Mouse (Mus musculus) embryonic facial prominence, embryonic 10.5 days (tissue): ENCODE data around the gene Serinc5. TPM values are rescaled to one million over a fixed set of nuclear protein-coding genes. Genes with fewer than 3 reads are reported as not detected.

Experiments
- DNase-seq: peaks from one replicate; pipeline ENCODE4 v3.0.0-alpha.2; 2017; ENCODE audit warnings: low spot score
- H3K27ac ChIP-seq: fragments of 300-500 bp; sonication (generic); replicated peaks from 2 replicates; pipeline ENCODE4 v1.5.1; 2016; ENCODE audit warnings: mild to moderate bottlenecking
- H3K27me3 ChIP-seq: fragments of 300-500 bp; sonication (generic); replicated peaks from 2 replicates; pipeline ENCODE4 v1.6.1; 2016; ENCODE audit warnings: low read depth, mild to moderate bottlenecking; ENCODE audit not compliant: poor library complexity, severe bottlenecking
- H3K36me3 ChIP-seq: fragments of 300-500 bp; sonication (generic); replicated peaks from 2 replicates; pipeline ENCODE4 v1.6.1; 2016; ENCODE audit warnings: mild to moderate bottlenecking, moderate library complexity
- H3K4me1 ChIP-seq: fragments of 300-500 bp; sonication (generic); 2 replicates; pipeline ENCODE4 v1.6.1; 2016
- H3K4me3 ChIP-seq: fragments of 300-500 bp; sonication (generic); 2 replicates; pipeline ENCODE4 v1.5.1; 2016; ENCODE audit warnings: mild to moderate bottlenecking, moderate library complexity
- H3K9me3 ChIP-seq: fragments of 300-500 bp; sonication (generic); 2 replicates; pipeline ENCODE4 v1.6.1; 2016; ENCODE audit warnings: mild to moderate bottlenecking
- WGBS: fragments of 180-500 bp; shearing (Covaris S2); methylation state at CpG from one replicate; pipeline ENCODE4 v1.1.7; 2016; 5-methylcytosine and 5-hydroxymethylcytosine counted together
- polyA plus RNA-seq: library from polyadenylated mRNA; unstranded; fragments of >200 nt; fragmentation: Nextera tagmentation; extraction: Ambion mirVana; gene quantifications from 2 replicates; pipeline ENCODE4 v1.2.1, GENCODE M21; 2016

The Serinc5 gene
- 11.6 TPM in 2 replicates for polyA plus RNA-seq

- H3K4me1 ChIP-seq, result peaks cover 25% of the 10 kb centered on the region
- under 1% methylated on average over 55 of the region's 55 CpGs for WGBS
- H3K36me3 ChIP-seq, result no peaks in the 10 kb centered on the region; the same call in 1 of the 2 replicates
- DNase-seq, result peak; percentile 99
- 0 out of 2 replicates have a peak, but pooled peaks cover 2% of the 10 kb centered on the region for H3K9me3 ChIP-seq
- H3K27me3 ChIP-seq, result peaks cover 13% of the 10 kb centered on the region
- H3K4me3 ChIP-seq, result peak within 1 kb of the TSS; percentile 78
- H3K27ac ChIP-seq, result peak within 1 kb of the TSS; percentile 91
Observed at GRCm38 (mm10) chr13:92610311-92611221, at the start of gene Serinc5. Serinc5 (plus strand) TSS chr13:92611091.

DNA sequence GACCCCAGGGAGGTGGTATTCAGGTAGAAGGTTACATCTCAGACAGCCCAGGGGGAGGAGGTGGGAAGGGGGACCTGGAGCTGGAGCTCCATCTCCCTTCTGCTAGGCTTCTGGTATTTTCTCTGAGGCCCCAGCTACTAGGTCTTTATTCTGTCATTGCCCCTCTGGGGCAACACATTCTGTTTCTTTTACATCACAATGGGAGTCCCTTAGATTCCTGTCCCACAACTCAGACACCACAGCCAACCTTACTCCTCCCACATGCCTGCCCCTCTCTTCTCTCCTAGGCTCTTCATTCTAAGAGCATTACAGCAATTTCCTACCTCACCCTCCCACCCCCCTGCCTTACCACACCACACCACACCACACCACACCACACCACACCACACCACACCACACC is 34.8 kb upstream of the Serinc5 start, which contains the start of gene Spz1:
Gene Spz1, minus strand, starts transcription at position 101 of the 400 bp plus-strand sequence.
- H3K27ac ChIP-seq, result no peak within 1 kb of the TSS
- no peaks in the 10 kb centered on the region for H3K27me3 ChIP-seq
- peaks cover 4% of the 10 kb centered on the region; the same call in 1 of the 2 replicates for H3K4me1 ChIP-seq
- no peaks in the 10 kb centered on the region for H3K9me3 ChIP-seq
- H3K4me3 ChIP-seq, result no peak within 1 kb of the TSS
- H3K36me3 ChIP-seq, result no peaks in the 10 kb centered on the region
- no peak for DNase-seq

- peaks cover 4% of the 10 kb centered on the region; the same call in 1 of the 2 replicates for H3K4me1 ChIP-seq
- no peaks in the 10 kb centered on the region for H3K27me3 ChIP-seq
- no peak for DNase-seq
- H3K9me3 ChIP-seq, result no peaks in the 10 kb centered on the region
- WGBS, result 76% methylated on average over 6 of the region's 6 CpGs
- no peaks in the 10 kb centered on the region for H3K36me3 ChIP-seq
- no peak overlapping the region for H3K4me3 ChIP-seq
- no peak overlapping the region for H3K27ac ChIP-seq
Observed at GRCm38 (mm10) chr13:92576688-92577087, 34.2 kb upstream of the Serinc5 start.

DNA sequence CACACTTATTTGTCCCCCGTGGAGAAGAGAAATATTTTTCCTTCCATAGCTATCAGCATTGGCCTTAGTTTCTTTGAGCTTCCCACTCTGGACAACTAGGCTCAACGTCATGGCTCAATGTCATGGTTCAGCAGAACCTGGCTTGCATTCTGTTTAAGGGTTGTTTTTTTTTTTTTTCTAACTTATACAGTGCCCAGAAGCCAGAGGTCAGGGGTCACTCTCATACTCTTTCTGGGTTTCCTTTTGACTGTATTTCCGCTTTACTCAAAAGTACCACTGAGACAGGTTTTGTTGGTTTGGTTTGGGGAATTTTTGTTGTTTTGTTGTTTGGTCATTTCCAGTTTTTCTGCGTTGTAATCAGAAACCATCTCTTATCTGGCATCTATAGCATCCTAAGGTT is 32.7 kb upstream of the Serinc5 start:
- H3K36me3 ChIP-seq, result no peaks in the 10 kb centered on the region
- no peak overlapping the region for H3K4me3 ChIP-seq
- H3K27me3 ChIP-seq, result no peaks in the 10 kb centered on the region
- H3K27ac ChIP-seq, result no peak overlapping the region
- peaks cover 4% of the 10 kb centered on the region; the same call in 1 of the 2 replicates for H3K4me1 ChIP-seq
- DNase-seq, result no peak
- H3K9me3 ChIP-seq, result no peaks in the 10 kb centered on the region
- 77% methylated on average over 4 of the region's 4 CpGs for WGBS

DNA sequence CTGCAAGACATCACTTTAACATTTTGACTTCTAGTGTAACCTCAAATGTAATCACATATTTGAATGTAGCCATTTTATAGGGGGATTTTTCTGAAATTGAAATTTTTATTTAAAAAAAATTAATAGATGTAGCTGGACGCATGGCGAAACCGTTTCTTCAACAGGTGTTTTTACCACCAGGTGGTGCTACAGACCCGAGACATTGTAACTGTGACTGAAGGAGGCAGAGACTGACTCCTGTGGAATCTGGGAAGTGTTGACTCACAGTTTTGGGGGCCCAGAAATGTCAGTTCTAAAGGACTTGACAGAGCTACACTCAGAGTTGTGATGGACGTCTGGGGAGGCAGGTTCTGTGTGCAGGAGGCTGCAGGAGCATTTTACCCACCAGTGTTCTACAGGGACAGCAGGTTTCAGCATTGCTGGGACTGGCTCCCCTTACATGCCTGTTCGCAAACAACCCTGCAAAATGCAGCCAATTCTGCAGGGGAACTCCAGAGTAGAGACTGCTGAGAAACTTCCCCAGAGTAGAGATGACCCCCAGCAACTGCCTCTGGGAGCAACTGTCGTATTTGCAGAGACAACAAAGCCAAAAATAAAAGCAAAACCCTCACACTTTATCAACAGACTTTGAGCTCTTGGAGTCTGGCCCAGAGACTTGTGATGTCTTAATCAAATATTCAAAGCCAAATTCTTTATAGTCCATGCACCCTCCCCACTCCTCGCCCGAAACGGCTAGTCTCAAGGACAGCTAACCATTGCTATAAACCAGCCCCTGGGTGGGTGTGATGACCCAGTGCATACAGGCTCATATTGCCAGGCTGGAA is 30.5 kb upstream of the Serinc5 start:
- DNase-seq, result peak; percentile 68
- no peak overlapping the region for H3K4me3 ChIP-seq
- no peaks in the 10 kb centered on the region for H3K9me3 ChIP-seq
- no peaks in the 10 kb centered on the region for H3K27me3 ChIP-seq
- no peak overlapping the region for H3K27ac ChIP-seq
- WGBS, result 48% methylated on average over 10 of the region's 10 CpGs
- no peaks in the 10 kb centered on the region for H3K36me3 ChIP-seq
- H3K4me1 ChIP-seq, result peaks cover 4% of the 10 kb centered on the region; the same call in 1 of the 2 replicates

GRCm38 (mm10) chr13:92584094-92584717 is 26.7 kb upstream of the Serinc5 start:
- no peak for DNase-seq
- no peaks in the 10 kb centered on the region for H3K27me3 ChIP-seq
- H3K27ac ChIP-seq, result no peak overlapping the region
- peaks cover 4% of the 10 kb centered on the region; the same call in 1 of the 2 replicates for H3K4me1 ChIP-seq
- no peak overlapping the region for H3K4me3 ChIP-seq
- WGBS, result 82% methylated on average over 8 of the region's 8 CpGs
- H3K9me3 ChIP-seq, result no peaks in the 10 kb centered on the region
- H3K36me3 ChIP-seq, result no peaks in the 10 kb centered on the region

DNA sequence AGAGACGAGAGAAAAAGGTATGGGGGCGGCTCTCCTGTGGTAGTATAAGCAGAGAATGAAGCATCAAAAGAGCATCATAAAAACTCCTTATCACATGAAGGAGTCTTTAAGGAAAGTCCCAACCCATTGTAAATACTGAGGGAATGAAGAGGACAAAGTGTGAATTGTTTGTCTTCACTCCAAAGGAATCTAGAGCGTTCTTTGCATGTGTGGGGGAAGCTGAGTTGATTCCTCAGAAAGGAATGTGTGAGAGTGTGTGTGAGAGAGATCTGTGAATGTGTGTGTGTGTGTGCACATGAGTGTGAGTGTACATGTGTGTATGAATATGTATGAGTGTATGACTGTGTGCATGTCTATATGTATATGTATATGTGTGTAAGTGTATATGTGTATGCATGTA is 22.2 kb upstream of the Serinc5 start:
- peaks cover 12% of the 10 kb centered on the region for H3K4me1 ChIP-seq
- WGBS, result 69% methylated on average over 3 of the region's 3 CpGs
- no peaks in the 10 kb centered on the region for H3K27me3 ChIP-seq
- no peaks in the 10 kb centered on the region for H3K9me3 ChIP-seq
- no peak overlapping the region for H3K27ac ChIP-seq
- no peak for DNase-seq
- H3K36me3 ChIP-seq, result no peaks in the 10 kb centered on the region
- H3K4me3 ChIP-seq, result no peak overlapping the region

- no peak overlapping the region for H3K27ac ChIP-seq
- DNase-seq, result no peak
- no peaks in the 10 kb centered on the region for H3K27me3 ChIP-seq
Observed at GRCm38 (mm10) chr13:92589255-92589654, 21.6 kb upstream of the Serinc5 start.

GRCm38 (mm10) chr13:92591225-92591624 is 19.7 kb upstream of the Serinc5 start:
- H3K27me3 ChIP-seq, result peaks cover 5% of the 10 kb centered on the region; the same call in 1 of the 2 replicates
- no peak overlapping the region for H3K27ac ChIP-seq
- H3K9me3 ChIP-seq, result no peaks in the 10 kb centered on the region
- peaks cover 32% of the 10 kb centered on the region for H3K4me1 ChIP-seq
- H3K36me3 ChIP-seq, result no peaks in the 10 kb centered on the region
- 61% methylated on average over 3 of the region's 3 CpGs for WGBS
- no peak overlapping the region for H3K4me3 ChIP-seq
- DNase-seq, result no peak

More at GRCm38 (mm10) chr13:92589255-92589654, 21.6 kb upstream of the Serinc5 start:
- Histone ChIP-seq H3K36me3 (no peaks in the 10 kb centered on the region), H3K9me3 (no peaks in the 10 kb centered on the region), H3K4me1 (peaks cover 18% of the 10 kb centered on the region), H3K4me3 (no peak overlapping the region)

DNA sequence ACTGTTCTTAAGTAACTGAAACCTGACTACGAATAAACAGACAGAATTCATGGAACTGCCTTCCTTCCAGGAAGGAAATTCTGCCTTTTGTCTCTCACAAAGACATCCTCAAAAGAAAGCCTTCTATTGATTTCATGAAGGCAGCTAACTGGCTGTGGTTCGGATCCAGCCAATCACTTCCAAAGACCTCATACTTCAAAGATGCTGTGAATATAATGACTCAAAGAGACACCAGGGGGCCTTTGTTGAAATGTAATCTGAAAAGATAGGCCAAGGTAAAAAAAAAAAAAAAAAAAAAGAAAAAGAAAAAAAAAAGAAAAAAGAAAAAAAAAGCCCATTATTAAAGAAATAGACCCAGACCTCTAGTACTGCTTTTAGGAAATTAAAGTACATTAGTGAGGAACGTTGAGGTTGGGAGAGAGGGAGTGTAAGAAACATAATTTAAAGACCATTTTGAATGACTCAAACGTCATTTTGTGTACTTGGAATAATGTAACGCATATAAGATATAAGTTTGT is 18.6 kb upstream of the Serinc5 start:
- Histone ChIP-seq H3K4me1 (peaks cover 32% of the 10 kb centered on the region), H3K4me3 (no peak overlapping the region), H3K36me3 (no peaks in the 10 kb centered on the region), H3K9me3 (no peaks in the 10 kb centered on the region), H3K27me3 (peaks cover 5% of the 10 kb centered on the region; the same call in 1 of the 2 replicates), H3K27ac (0 out of 2 replicates have a peak overlapping the region, but pooled peaks have one; percentile 5)
- 62% methylated on average over 5 of the region's 5 CpGs for WGBS
- DNase-seq, result no peak

GRCm38 (mm10) chr13:92592786-92593635 is 17.9 kb upstream of the Serinc5 start:
- no peak overlapping the region for H3K4me3 ChIP-seq
- H3K27me3 ChIP-seq, result peaks cover 5% of the 10 kb centered on the region; the same call in 1 of the 2 replicates
- DNase-seq, result peak; percentile 24
- H3K27ac ChIP-seq, result peak overlapping the region; percentile 5; the same call in 1 of the 2 replicates
- WGBS, result 40% methylated on average over 12 of the region's 12 CpGs
- H3K36me3 ChIP-seq, result no peaks in the 10 kb centered on the region
- H3K9me3 ChIP-seq, result no peaks in the 10 kb centered on the region
- H3K4me1 ChIP-seq, result peaks cover 32% of the 10 kb centered on the region
